Comparison of ENCODE assay signal across 11 mouse cellular contexts in the genomic region with DNA sequence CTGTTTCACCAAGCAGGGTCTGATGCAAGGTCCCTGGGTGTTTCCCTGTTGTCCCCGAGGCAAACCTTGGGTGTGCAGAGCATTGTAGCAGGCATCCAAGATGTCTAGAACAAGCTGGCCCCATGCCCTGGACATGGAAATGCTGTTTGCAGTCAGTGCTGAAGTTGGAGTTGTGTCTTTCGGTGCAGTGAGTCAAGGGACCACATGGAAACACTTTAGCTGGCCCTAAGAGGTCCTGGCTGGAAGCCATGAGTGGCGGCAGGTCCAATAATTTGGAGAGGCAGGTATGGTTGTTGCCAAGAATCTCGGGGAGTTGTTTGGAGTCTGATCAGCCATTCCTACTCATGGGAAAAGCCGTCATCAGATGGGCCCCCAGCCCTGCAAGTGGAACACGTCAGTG. TPM values are rescaled to one million over a fixed set of nuclear protein-coding genes. Genes with fewer than 3 reads are reported as not detected.
A peak's percentile ranks its signal among the peaks of the same experiment; 100 is the strongest.
DNase-seq lines count a peak whose midpoint lies in the region; ATAC-seq lines count a peak whose summit lies in the region.
"Had no signal": no experiment of that assay in that cellular context is flagged by ENCODE, and none has a peak within 500 bp of the region (broad histone marks: within the 10 kb centered on the region; RNA-seq: fewer than 3 reads in every experiment).

No protein-coding gene starts in this region.

- H3K79me2 ChIP-seq in macrophage (ENCODE audit: inconsistent target), result no peaks in the 10 kb centered on the region

- 89% methylated on average over 6 of the region's 6 CpGs for WGBS in macrophage (ENCODE audit: missing documents)

- peak; percentile 56 for DNase-seq in adrenal gland, postnatal 14 days
- DNase-seq in adrenal gland, adult 8-10 months, result no peak
- DNase-seq in urinary bladder, postnatal 14 days (ENCODE audit: low spot score), result peak; percentile 64
- DNase-seq in urinary bladder, adult 2 months (ENCODE audit: low spot score), result no peak
- peak; percentile 87 for DNase-seq in heart, postnatal 4 days
- no peak for DNase-seq in ovary, postnatal 14 days (ENCODE audit: low spot score)

- 0 out of 2 replicates have a peak overlapping the region, but pooled peaks have one; percentile 24 for H3K27ac ChIP-seq in macrophage
- H3K27ac ChIP-seq: hindbrain, embryonic 15.5 days; lung, embryonic 15.5 days had no signal

- H3K36me3 ChIP-seq in macrophage (ENCODE audit: inconsistent target), result no peaks in the 10 kb centered on the region
- H3K36me3 ChIP-seq: hindbrain, embryonic 15.5 days; lung, embryonic 15.5 days had no signal

- H3K4me3 ChIP-seq in macrophage (ENCODE audit: inconsistent target), result no peak overlapping the region
- H3K4me3 ChIP-seq: hindbrain, embryonic 15.5 days; lung, embryonic 15.5 days had no signal

- ATAC-seq in megakaryocyte-erythroid progenitor cell, adult 5-6 weeks (replicated peaks; ENCODE audit: low FRiP score, low TSS enrichment, poor library complexity, severe bottlenecking), result no peak
- ATAC-seq: Patski had no signal

RNA-seq across cellular contexts. Expression of gene Tifab, which starts 14.9 kb away (rescaled TPM):
- 1.1 and 2.4 TPM in 2 replicates for total RNA-seq in adrenal gland, postnatal 14 days (2021)
- total RNA-seq in adrenal gland, adult 8-10 months (2022), result 1 to 10 TPM; 1.9 to 5.3 (median 4.4) TPM
- polyA plus RNA-seq in urinary bladder, adult 2 months (2012; rRNA removed), result 1.9 and 3.4 TPM in 2 replicates
- under 1 TPM; 0.65 to 0.69 TPM for total RNA-seq in heart, postnatal 4 days (2021)
- total RNA-seq in macrophage (2018; cell fraction: chromatin; rRNA removed), result 10 to 100 TPM in 13 of 26 experiments, 1 to 10 TPM in 12, under 1 TPM in 1; 0.87 to 66.4 (median 10.8) TPM
- 10 to 100 TPM in 25 of 26 experiments, 1 to 10 TPM in 1; 6.9 to 68.5 (median 45.6) TPM for total RNA-seq in macrophage (2018; cell fraction: cytosol; rRNA removed)
- total RNA-seq in macrophage (2018; cell fraction: nucleus; rRNA removed), result 10 to 100 TPM in 20 of 26 experiments, 1 to 10 TPM in 6; 5.7 to 83.4 (median 17.4) TPM
- polyA plus RNA-seq in macrophage (2018), result 17.5 to 60.8 TPM (median 44.2 TPM) in 3 replicates
- 3.1 TPM in 1 of 2 replicates, not detected in the other for total RNA-seq in megakaryocyte-erythroid progenitor cell, adult 5-6 weeks (2014; fragmentation: Nextera tagmentation)
- total RNA-seq in megakaryocyte-erythroid progenitor cell, adult 5-6 weeks (2017), result 0.23 and 0.56 TPM in 2 replicates
- polyA plus RNA-seq: Patski had no signal

RNA-seq across cellular contexts. Expression of gene H2afy, which starts 27.6 kb away (rescaled TPM):
- 126 and 140 TPM in 2 replicates for total RNA-seq in adrenal gland, postnatal 14 days (2021)
- 100 to 1,000 TPM; 130 to 162 (median 139) TPM for total RNA-seq in adrenal gland, adult 8-10 months (2022)
- polyA plus RNA-seq in urinary bladder, adult 2 months (2012; rRNA removed), result 141 and 146 TPM in 2 replicates
- total RNA-seq in heart, postnatal 4 days (2021), result 10 to 100 TPM; 84.6 to 91.3 TPM
- 100 to 1,000 TPM; 256 to 801 (median 305) TPM for total RNA-seq in macrophage (2018; cell fraction: chromatin; rRNA removed)
- 100 to 1,000 TPM in 25 of 26 experiments, 10 to 100 TPM in 1; 96.6 to 142 (median 118) TPM for total RNA-seq in macrophage (2018; cell fraction: cytosol; rRNA removed)
- total RNA-seq in macrophage (2018; cell fraction: nucleus; rRNA removed), result 100 to 1,000 TPM; 122 to 541 (median 233) TPM
- polyA plus RNA-seq in macrophage (2018), result 96.3 to 139 TPM (median 138 TPM) in 3 replicates
- 188 and 192 TPM in 2 replicates for total RNA-seq in megakaryocyte-erythroid progenitor cell, adult 5-6 weeks (2014; fragmentation: Nextera tagmentation)
- 316 and 323 TPM in 2 replicates for total RNA-seq in megakaryocyte-erythroid progenitor cell, adult 5-6 weeks (2017)

Comparison
In these comparisons a context has a peak if more than half of its experiments do, and no peak if none do; other contexts are left out.
1. DNase-seq: peak in adrenal gland, postnatal 14 days (single experiment), urinary bladder, postnatal 14 days (single experiment) and heart, postnatal 4 days (single experiment); none in adrenal gland, adult 8-10 months (single experiment), urinary bladder, adult 2 months (single experiment) and ovary, postnatal 14 days (single experiment).